Mouse (Mus musculus) embryonic fibroblast, embryonic 13.5 days (primary cell): ENCODE measurements at regions not wholly inside any gene's neighbourhood (a gene's known extent, or its start where the extent isn't known, plus 50 kb on each side); places are given as distances from the start of the nearest gene placed in this dataset.

ENCODE experiments used
- H3K27ac ChIP-seq: 2 replicates; pipeline ENCODE4 v1.5.1; 2012; ENCODE audit warnings: low read length, control low read depth, inconsistent platforms; ENCODE audit not compliant: insufficient read depth
- H3K4me1 ChIP-seq: 2 replicates; pipeline ENCODE4 v1.6.1; 2011; ENCODE audit warnings: low read length; ENCODE audit not compliant: control insufficient read depth, insufficient read depth
- H3K4me3 ChIP-seq: 2 replicates; pipeline ENCODE4 v1.5.1; 2011; ENCODE audit warnings: mild to moderate bottlenecking, control low read depth, low read length; ENCODE audit not compliant: insufficient read depth
- CTCF ChIP-seq: IDR thresholded peaks from 2 replicates; pipeline ENCODE4 v1.5.1; 2011; ENCODE audit warnings: mild to moderate bottlenecking, control low read depth, low read length, moderate library complexity, borderline replicate concordance; ENCODE audit not compliant: insufficient read depth
- POLR2A ChIP-seq: IDR thresholded peaks from 2 replicates; pipeline ENCODE4 v1.6.1; 2011; ENCODE audit warnings: low read depth, mild to moderate bottlenecking, control low read depth, low read length, moderate library complexity

GRCm38 (mm10) chr7:73087496-73088185 is 287.7 kb upstream of the Rgma start:
- no peak for TF ChIP-seq CTCF
- TF ChIP-seq POLR2A = no peak
- Histone ChIP-seq H3K27ac (no peak overlapping the region), H3K4me1 (no peaks in the 10 kb centered on the region), H3K4me3 (no peak overlapping the region)

GRCm38 (mm10) chr7:73088321-73088720 is 287.0 kb upstream of the Rgma start:
- Histone ChIP-seq H3K27ac (no peak overlapping the region), H3K4me3 (no peak overlapping the region), H3K4me1 (no peaks in the 10 kb centered on the region)
- TF ChIP-seq POLR2A = no peak
- TF ChIP-seq CTCF = no peak

GRCm38 (mm10) chr7:73091758-73092157 is 283.6 kb upstream of the Rgma start:
- no peaks in the 10 kb centered on the region for H3K4me1 ChIP-seq
- no peak for TF ChIP-seq CTCF
- no peak for TF ChIP-seq POLR2A
- no peak overlapping the region for H3K27ac ChIP-seq
- H3K4me3 ChIP-seq = no peak overlapping the region

GRCm38 (mm10) chr7:73094059-73094458 is 281.2 kb upstream of the Rgma start:
- no peak overlapping the region for H3K4me3 ChIP-seq
- H3K4me1 ChIP-seq = no peaks in the 10 kb centered on the region
- TF ChIP-seq POLR2A (no peak), CTCF (no peak)
- H3K27ac ChIP-seq = no peak overlapping the region

DNA sequence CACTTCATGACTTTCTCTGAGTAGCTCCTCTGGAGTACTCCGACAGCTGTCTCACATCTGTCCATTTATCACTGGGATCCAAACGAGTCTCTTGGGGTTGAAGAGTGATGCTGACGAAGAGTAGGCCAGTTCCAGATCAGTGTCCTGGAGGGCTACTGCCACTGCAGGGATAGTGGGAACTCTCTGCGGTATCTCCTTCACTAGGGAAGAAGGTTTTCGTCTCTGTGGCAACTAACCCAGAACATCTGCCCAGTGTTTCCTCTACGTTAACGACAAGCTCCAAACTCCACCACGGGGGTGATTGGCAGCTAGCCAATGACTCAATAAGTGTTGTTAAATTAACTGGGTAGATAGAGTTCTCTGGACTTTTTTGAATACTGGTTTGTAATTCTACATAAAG is 256.4 kb upstream of the Rgma start:
- H3K4me3 ChIP-seq = no peak overlapping the region
- TF ChIP-seq CTCF (no peak), POLR2A (no peak)
- 0 out of 2 replicates have a peak, but pooled peaks cover 2% of the 10 kb centered on the region for H3K4me1 ChIP-seq
- H3K27ac ChIP-seq = no peak overlapping the region

DNA sequence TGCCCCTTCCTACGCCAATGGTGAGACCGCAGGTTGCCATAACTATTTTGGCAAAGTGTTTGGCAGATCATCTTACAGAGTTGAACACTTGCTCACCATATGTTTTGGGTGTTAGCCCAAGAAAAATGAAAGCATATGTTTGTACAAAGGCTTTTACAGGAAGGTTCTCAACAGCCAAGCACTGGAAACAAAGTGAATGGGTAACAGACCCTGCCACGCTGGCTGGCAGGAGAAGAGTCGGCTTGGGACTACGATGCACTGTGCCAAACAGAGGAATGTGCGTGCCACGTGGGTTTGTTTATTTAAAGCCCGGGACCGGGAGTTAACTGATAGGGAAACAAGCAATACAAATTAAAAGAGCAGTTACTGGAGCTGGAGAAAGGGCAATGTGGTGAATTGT is 255.0 kb upstream of the Rgma start:
- H3K4me3 ChIP-seq = no peak overlapping the region
- H3K27ac ChIP-seq = no peak overlapping the region
- H3K4me1 ChIP-seq = 0 out of 2 replicates have a peak, but pooled peaks cover 2% of the 10 kb centered on the region
- TF ChIP-seq CTCF (no peak), POLR2A (no peak)

DNA sequence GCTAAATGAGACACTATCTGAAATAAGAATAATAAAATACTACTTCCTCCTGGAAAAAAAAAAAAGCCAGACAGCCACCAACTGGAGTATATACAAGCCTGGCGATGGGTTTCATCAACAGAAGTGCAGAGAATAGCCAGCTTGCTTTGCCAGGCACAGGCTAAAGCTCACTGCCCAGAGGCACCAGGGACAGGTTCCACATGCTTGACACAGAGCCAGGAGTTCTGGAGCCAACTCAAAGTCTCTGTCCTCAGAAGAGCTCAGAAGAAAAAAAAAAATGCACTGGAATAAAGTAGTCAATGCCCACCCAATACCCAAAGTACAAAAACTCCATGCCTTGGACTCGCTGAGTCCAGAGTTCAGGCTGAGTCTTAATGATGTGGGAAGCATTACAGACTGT is 250.3 kb upstream of the Rgma start:
- Histone ChIP-seq H3K4me1 (no peaks in the 10 kb centered on the region), H3K27ac (no peak overlapping the region)
- TF ChIP-seq CTCF (no peak), POLR2A (no peak)

DNA sequence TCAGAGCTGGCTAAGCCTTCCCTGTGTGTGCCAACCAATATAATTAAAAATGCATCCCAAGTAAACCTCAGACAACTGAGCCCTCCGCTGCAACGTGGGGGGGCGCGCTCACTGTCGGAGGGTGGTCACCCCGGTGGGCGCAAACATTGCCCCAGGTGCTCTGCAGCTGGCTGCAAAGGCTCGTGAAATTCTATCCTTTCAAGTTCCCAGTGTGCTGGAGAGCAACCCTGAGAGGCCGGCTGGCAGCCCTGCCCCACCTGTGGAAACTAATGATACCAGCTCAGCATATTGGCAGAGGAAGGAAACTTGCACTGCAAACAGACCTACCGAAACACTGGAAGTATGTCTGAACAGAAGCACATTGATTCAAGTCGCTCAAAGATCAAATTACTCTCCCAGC is 249.4 kb upstream of the Rgma start:
- no peak for TF ChIP-seq POLR2A
- no peak for TF ChIP-seq CTCF
- Histone ChIP-seq H3K4me1 (no peaks in the 10 kb centered on the region), H3K27ac (no peak overlapping the region), H3K4me3 (no peak overlapping the region)

More for the DNA sequence above, 250.3 kb upstream of the Rgma start:
- no peak overlapping the region for H3K4me3 ChIP-seq

DNA sequence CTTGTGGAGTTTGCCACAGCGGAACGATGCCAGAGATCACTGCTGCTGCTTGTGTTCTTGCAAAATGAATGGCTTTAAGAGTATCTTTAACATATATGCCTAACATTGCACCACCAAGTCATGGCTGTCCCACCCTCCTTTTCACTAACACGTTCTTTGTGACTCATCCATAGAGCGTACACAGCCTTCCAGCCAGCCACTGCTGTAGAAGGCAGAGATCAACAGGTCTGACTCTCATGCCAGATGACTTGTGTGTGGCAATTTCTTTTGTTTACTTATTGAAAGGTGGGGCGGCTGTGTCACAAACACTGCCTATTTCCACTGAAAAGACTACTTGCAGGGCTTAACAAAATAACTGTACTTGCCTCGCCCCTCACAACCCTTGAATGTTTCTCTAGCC is 239.5 kb upstream of the Rgma start:
- H3K27ac ChIP-seq = no peak overlapping the region
- no peak overlapping the region for H3K4me3 ChIP-seq
- TF ChIP-seq POLR2A (no peak), CTCF (no peak)
- H3K4me1 ChIP-seq = no peaks in the 10 kb centered on the region

- Histone ChIP-seq H3K4me3 (no peak overlapping the region), H3K27ac (no peak overlapping the region), H3K4me1 (no peaks in the 10 kb centered on the region)
- TF ChIP-seq POLR2A (no peak), CTCF (no peak)
Observed at GRCm38 (mm10) chr7:73138269-73138668, 237.0 kb upstream of the Rgma start.
